Mouse (Mus musculus) forebrain, postnatal 0 days (tissue): ENCODE measurements around the gene Fxyd5. TPM values are rescaled to one million over a fixed set of nuclear protein-coding genes. Genes with fewer than 3 reads are reported as not detected.

Experiments
- ATAC-seq: fragments of 200-750 bp; cut with Nextera tagmentation; 2 replicates; pipeline ENCODE4 v1.8.0; 2017; ENCODE audit warnings: mild to moderate bottlenecking, moderate library complexity
- DNase-seq: peaks from one replicate; pipeline ENCODE4 v3.0.0-alpha.2; 2015
- H3K27ac ChIP-seq: fragments of 300-500 bp; sonication (generic); 2 replicates; pipeline ENCODE4 v1.5.1; 2014; ENCODE audit warnings: low read depth, mild to moderate bottlenecking, antibody characterized with exemption, low read length, moderate library complexity, mixed read lengths
- H3K27me3 ChIP-seq: fragments of 300-500 bp; sonication (generic); 2 replicates; pipeline ENCODE4 v1.6.1; 2014; ENCODE audit warnings: mild to moderate bottlenecking, low read length, mixed read lengths; ENCODE audit not compliant: insufficient read depth
- H3K36me3 ChIP-seq: fragments of 300-500 bp; sonication (generic); 2 replicates; pipeline ENCODE4 v1.6.1; 2014; ENCODE audit warnings: mild to moderate bottlenecking, moderate library complexity; ENCODE audit not compliant: insufficient read depth
- H3K4me1 ChIP-seq: fragments of 300-500 bp; sonication (generic); 2 replicates; pipeline ENCODE4 v1.6.1; 2014; ENCODE audit warnings: antibody characterized with exemption; ENCODE audit not compliant: insufficient read depth
- H3K4me2 ChIP-seq: fragments of 300-500 bp; sonication (generic); 2 replicates; pipeline ENCODE4 v1.6.1; 2014; ENCODE audit warnings: low read depth, mild to moderate bottlenecking, moderate library complexity
- H3K4me3 ChIP-seq: fragments of 300-500 bp; sonication (generic); 2 replicates; pipeline ENCODE4 v1.5.1; 2014; ENCODE audit warnings: low read depth, low read length, mixed read lengths
- H3K9ac ChIP-seq: fragments of 300-500 bp; sonication (generic); 2 replicates; pipeline ENCODE4 v1.6.1; 2014; ENCODE audit warnings: mild to moderate bottlenecking
- H3K9me3 ChIP-seq: fragments of 300-500 bp; sonication (generic); 2 replicates; pipeline ENCODE4 v1.6.1; 2016; ENCODE audit warnings: low read length
- CTCF ChIP-seq: sonication (generic); IDR thresholded peaks from 2 replicates; pipeline ENCODE4 v1.5.1; 2016; ENCODE audit warnings: antibody characterized with exemption, control low read depth, low read depth
- WGBS: fragments of 180-500 bp; shearing (Covaris S2); extraction: QIAGEN DNeasy Blood & Tissue Kit; methylation state at CpG from one replicate; pipeline ENCODE4 v1.1.7; 2014; 5-methylcytosine and 5-hydroxymethylcytosine counted together
- polyA plus RNA-seq: library from polyadenylated mRNA; unstranded; fragments of >200 nt; fragmentation: Nextera tagmentation; extraction: Ambion mirVana; gene quantifications from 2 replicates; pipeline ENCODE4 v1.2.1, GENCODE M21; 2015
- total RNA-seq: library from RNA; depleted of rRNA; stranded (reverse); fragments of >200 nt; gene quantifications from 2 replicates; pipeline ENCODE4 v1.2.3, GENCODE M21; 2014

The Fxyd5 gene
- total and polyA plus RNA-seq, 2 experiments from 2014 or later = 19.9 to 25.1 TPM

GRCm38 (mm10) chr7:31036917-31037316 is 5.4 kb downstream of the Fxyd5 start:
- Histone ChIP-seq H3K9me3 (no peaks in the 10 kb centered on the region), H3K27me3 (peaks cover 4% of the 10 kb centered on the region; the same call in 1 of the 2 replicates), H3K4me3 (no peak overlapping the region), H3K27ac (no peak overlapping the region), H3K36me3 (no peaks in the 10 kb centered on the region), H3K4me2 (no peak overlapping the region), H3K9ac (no peak overlapping the region), H3K4me1 (no peaks in the 10 kb centered on the region)
- ATAC-seq = no peak
- no peak for TF ChIP-seq CTCF
- DNase-seq = no peak
- WGBS = 92% methylated on average over 7 of the region's 7 CpGs

- no peaks in the 10 kb centered on the region for H3K4me1 ChIP-seq
- no peaks in the 10 kb centered on the region for H3K27me3 ChIP-seq
- 81% methylated on average over 11 of the region's 11 CpGs for WGBS
- ATAC-seq = no peak
- H3K4me3 ChIP-seq = no peak overlapping the region
- no peak overlapping the region for H3K9ac ChIP-seq
- H3K9me3 ChIP-seq = no peaks in the 10 kb centered on the region
- no peak overlapping the region for H3K4me2 ChIP-seq
- DNase-seq = no peak
- H3K36me3 ChIP-seq = no peaks in the 10 kb centered on the region
- no peak for TF ChIP-seq CTCF
- H3K27ac ChIP-seq = no peak overlapping the region
Observed at GRCm38 (mm10) chr7:31035291-31035690, 7.0 kb downstream of the Fxyd5 start.

GRCm38 (mm10) chr7:31034789-31035188 is 7.5 kb downstream of the Fxyd5 start:
- H3K4me2 ChIP-seq = no peak overlapping the region

GRCm38 (mm10) chr7:31033409-31034165 is 8.7 kb downstream of the Fxyd5 start:
- Histone ChIP-seq H3K36me3 (no peaks in the 10 kb centered on the region), H3K4me3 (no peak overlapping the region), H3K9ac (no peak overlapping the region), H3K27ac (no peak overlapping the region), H3K9me3 (no peaks in the 10 kb centered on the region), H3K27me3 (no peaks in the 10 kb centered on the region), H3K4me1 (no peaks in the 10 kb centered on the region), H3K4me2 (no peak overlapping the region)
- WGBS = 75% methylated on average over 9 of the region's 9 CpGs
- ATAC-seq = no peak
- no peak for DNase-seq
- TF ChIP-seq CTCF = no peak

More at GRCm38 (mm10) chr7:31034789-31035188, 7.5 kb downstream of the Fxyd5 start:
- Histone ChIP-seq H3K9ac (no peak overlapping the region), H3K36me3 (no peaks in the 10 kb centered on the region), H3K27ac (no peak overlapping the region), H3K4me3 (no peak overlapping the region), H3K27me3 (no peaks in the 10 kb centered on the region), H3K4me1 (no peaks in the 10 kb centered on the region), H3K9me3 (no peaks in the 10 kb centered on the region)
- no peak for ATAC-seq
- 69% methylated on average over 11 of the region's 11 CpGs for WGBS
- no peak for DNase-seq
- TF ChIP-seq CTCF = no peak

- H3K27ac ChIP-seq = no peak overlapping the region
- no peak overlapping the region for H3K9ac ChIP-seq
- 81% methylated on average over 7 of the region's 7 CpGs for WGBS
- no peaks in the 10 kb centered on the region for H3K9me3 ChIP-seq
- H3K4me3 ChIP-seq = no peak overlapping the region
- H3K4me1 ChIP-seq = no peaks in the 10 kb centered on the region
- ATAC-seq (no peak), DNase-seq (no peak)
- H3K36me3 ChIP-seq = no peaks in the 10 kb centered on the region
- TF ChIP-seq CTCF = no peak
- no peaks in the 10 kb centered on the region for H3K27me3 ChIP-seq
- no peak overlapping the region for H3K4me2 ChIP-seq
Observed at GRCm38 (mm10) chr7:31031731-31032130, 10.6 kb downstream of the Fxyd5 start.

GRCm38 (mm10) chr7:31030717-31031116 is 11.6 kb downstream of the Fxyd5 start:
- Histone ChIP-seq H3K4me2 (no peak overlapping the region), H3K4me1 (no peaks in the 10 kb centered on the region), H3K9me3 (no peaks in the 10 kb centered on the region), H3K9ac (no peak overlapping the region), H3K27ac (no peak overlapping the region), H3K27me3 (no peaks in the 10 kb centered on the region), H3K36me3 (no peaks in the 10 kb centered on the region), H3K4me3 (no peak overlapping the region)
- ATAC-seq (no peak), DNase-seq (no peak)
- 76% methylated on average over 2 of the region's 2 CpGs for WGBS
- TF ChIP-seq CTCF = no peak

- Histone ChIP-seq H3K27me3 (no peaks in the 10 kb centered on the region), H3K36me3 (no peaks in the 10 kb centered on the region), H3K4me1 (no peaks in the 10 kb centered on the region), H3K27ac (no peak overlapping the region), H3K4me3 (no peak overlapping the region), H3K9me3 (no peaks in the 10 kb centered on the region), H3K9ac (no peak overlapping the region), H3K4me2 (no peak overlapping the region)
- ATAC-seq = no peak
- DNase-seq = no peak
- no peak for TF ChIP-seq CTCF
- 71% methylated on average over 8 of the region's 8 CpGs for WGBS
Observed at GRCm38 (mm10) chr7:31028609-31029008, 13.7 kb downstream of the Fxyd5 start.
